Mouse (Mus musculus): ENCODE data around the gene E130308A19Rik. TPM values are rescaled to one million over a fixed set of nuclear protein-coding genes. Genes with fewer than 3 reads are reported as not detected.

Gene E130308A19Rik
- total and polyA plus RNA-seq, 2 experiments from 2014 or later: 22.6 to 24.9 TPM

GRCm38 (mm10) chr4:59610411-59610810 lies 15.6 kb upstream of the E130308A19Rik start:
- no peak overlapping the region for H3K4me3 ChIP-seq (ENCODE audit: low read depth, low read length)
- H3K4me1 ChIP-seq (ENCODE audit: insufficient read depth): no peaks in the 10 kb centered on the region
- H3K9me3 ChIP-seq (ENCODE audit: low read length): no peaks in the 10 kb centered on the region
- H3K9ac ChIP-seq: no peak overlapping the region
- WGBS: 79% methylated on average over 3 of the region's 3 CpGs
- no peak for TF ChIP-seq CTCF (IDR thresholded peaks at IDR 0.05; ENCODE audit: low read depth)
- DNase-seq: no peak
- no peak overlapping the region for H3K27ac ChIP-seq (ENCODE audit: low read depth, low read length)
- H3K36me3 ChIP-seq (ENCODE audit: insufficient read depth): no peaks in the 10 kb centered on the region
- no peaks in the 10 kb centered on the region for H3K27me3 ChIP-seq (ENCODE audit: insufficient read depth, low read length)
- H3K4me2 ChIP-seq (ENCODE audit: low read depth): no peak overlapping the region
- no peak for ATAC-seq

GRCm38 (mm10) chr4:59614986-59615385 lies 11.0 kb upstream of the E130308A19Rik start:
- 28% methylated on average over 1 of the region's 1 CpGs for WGBS
- TF ChIP-seq CTCF (IDR thresholded peaks at IDR 0.05; ENCODE audit: low read depth): peak; percentile 35

GRCm38 (mm10) chr4:59619611-59620245 lies 6.3 kb upstream of the E130308A19Rik start:
- 88% methylated on average over 5 of the region's 5 CpGs for WGBS
- TF ChIP-seq CTCF (IDR thresholded peaks at IDR 0.05; ENCODE audit: low read depth): no peak

More at GRCm38 (mm10) chr4:59614986-59615385, 11.0 kb upstream of the E130308A19Rik start:
- no peak overlapping the region for H3K9ac ChIP-seq
- no peak overlapping the region for H3K27ac ChIP-seq (ENCODE audit: low read depth, low read length)
- H3K4me3 ChIP-seq (ENCODE audit: low read depth, low read length): no peak overlapping the region
- H3K36me3 ChIP-seq (ENCODE audit: insufficient read depth): no peaks in the 10 kb centered on the region
- H3K27me3 ChIP-seq (ENCODE audit: insufficient read depth, low read length): no peaks in the 10 kb centered on the region
- ATAC-seq (0 out of 2 replicates have a peak, but pooled peaks have one; percentile 23), DNase-seq (peak; percentile 16)
- no peaks in the 10 kb centered on the region for H3K9me3 ChIP-seq (ENCODE audit: low read length)
- H3K4me2 ChIP-seq (ENCODE audit: low read depth): no peak overlapping the region
- H3K4me1 ChIP-seq (ENCODE audit: insufficient read depth): no peaks in the 10 kb centered on the region

GRCm38 (mm10) chr4:59625676-59625997 lies 374 bp upstream of the E130308A19Rik start:
- Histone ChIP-seq H3K4me2 (ENCODE audit: low read depth) (peak overlapping the region; percentile 65), H3K9ac (peak overlapping the region; percentile 84), H3K4me3 (ENCODE audit: low read depth, low read length) (peak overlapping the region; percentile 97), H3K27me3 (ENCODE audit: insufficient read depth, low read length) (no peaks in the 10 kb centered on the region), H3K4me1 (ENCODE audit: insufficient read depth) (peaks cover 11% of the 10 kb centered on the region; the same call in 1 of the 2 replicates), H3K36me3 (ENCODE audit: insufficient read depth) (no peaks in the 10 kb centered on the region), H3K27ac (ENCODE audit: low read depth, low read length) (no peak overlapping the region), H3K9me3 (ENCODE audit: low read length) (no peaks in the 10 kb centered on the region)
- TF ChIP-seq CTCF (IDR thresholded peaks at IDR 0.05; ENCODE audit: low read depth): no peak
- WGBS: 1% methylated on average over 18 of the region's 18 CpGs
- DNase-seq: no peak
- no peak for ATAC-seq

More at GRCm38 (mm10) chr4:59619611-59620245, 6.3 kb upstream of the E130308A19Rik start:
- DNase-seq (no peak), ATAC-seq (no peak)
- H3K9ac ChIP-seq: no peak overlapping the region
- no peaks in the 10 kb centered on the region for H3K36me3 ChIP-seq (ENCODE audit: insufficient read depth)
- H3K27ac ChIP-seq (ENCODE audit: low read depth, low read length): no peak overlapping the region
- no peaks in the 10 kb centered on the region for H3K9me3 ChIP-seq (ENCODE audit: low read length)
- no peaks in the 10 kb centered on the region for H3K27me3 ChIP-seq (ENCODE audit: insufficient read depth, low read length)
- no peak overlapping the region for H3K4me3 ChIP-seq (ENCODE audit: low read depth, low read length)
- no peak overlapping the region for H3K4me2 ChIP-seq (ENCODE audit: low read depth)
- no peaks in the 10 kb centered on the region for H3K4me1 ChIP-seq (ENCODE audit: insufficient read depth)

GRCm38 (mm10) chr4:59628255-59628654 lies 2.2 kb downstream of the E130308A19Rik start:
- no peak for TF ChIP-seq CTCF (IDR thresholded peaks at IDR 0.05; ENCODE audit: low read depth)
- no peak overlapping the region for H3K27ac ChIP-seq (ENCODE audit: low read depth, low read length)
- DNase-seq (no peak), ATAC-seq (no peak)
- no peaks in the 10 kb centered on the region for H3K9me3 ChIP-seq (ENCODE audit: low read length)
- H3K4me2 ChIP-seq (ENCODE audit: low read depth): no peak overlapping the region
- no peaks in the 10 kb centered on the region for H3K36me3 ChIP-seq (ENCODE audit: insufficient read depth)
- no peak overlapping the region for H3K4me3 ChIP-seq (ENCODE audit: low read depth, low read length)
- peaks cover 11% of the 10 kb centered on the region; the same call in 1 of the 2 replicates for H3K4me1 ChIP-seq (ENCODE audit: insufficient read depth)
- H3K27me3 ChIP-seq (ENCODE audit: insufficient read depth, low read length): no peaks in the 10 kb centered on the region
- 36% methylated on average over 4 of the region's 4 CpGs for WGBS
- H3K9ac ChIP-seq: no peak overlapping the region

GRCm38 (mm10) chr4:59629076-59629874 lies 3.3 kb downstream of the E130308A19Rik start:
- H3K9me3 ChIP-seq (ENCODE audit: low read length): no peaks in the 10 kb centered on the region
- no peaks in the 10 kb centered on the region for H3K27me3 ChIP-seq (ENCODE audit: insufficient read depth, low read length)
- H3K4me3 ChIP-seq (ENCODE audit: low read depth, low read length): no peak overlapping the region
- no peak overlapping the region for H3K9ac ChIP-seq
- H3K4me1 ChIP-seq (ENCODE audit: insufficient read depth): peaks cover 11% of the 10 kb centered on the region; the same call in 1 of the 2 replicates
- peak; percentile 21; the same call in 1 of the 2 replicates for ATAC-seq
- H3K27ac ChIP-seq (ENCODE audit: low read depth, low read length): no peak overlapping the region
- H3K36me3 ChIP-seq (ENCODE audit: insufficient read depth): no peaks in the 10 kb centered on the region
- peak; percentile 45 for DNase-seq
- TF ChIP-seq CTCF (IDR thresholded peaks at IDR 0.05; ENCODE audit: low read depth): no peak
- WGBS: 8% methylated on average over 7 of the region's 7 CpGs
- H3K4me2 ChIP-seq (ENCODE audit: low read depth): 0 out of 2 replicates have a peak overlapping the region, but pooled peaks have one; percentile 5

GRCm38 (mm10) chr4:59630122-59630521 lies 4.1 kb downstream of the E130308A19Rik start:
- no peak overlapping the region for H3K4me2 ChIP-seq (ENCODE audit: low read depth)
- no peaks in the 10 kb centered on the region for H3K36me3 ChIP-seq (ENCODE audit: insufficient read depth)
- ATAC-seq: no peak
- H3K9me3 ChIP-seq (ENCODE audit: low read length): no peaks in the 10 kb centered on the region
- H3K27ac ChIP-seq (ENCODE audit: low read depth, low read length): no peak overlapping the region
- peaks cover 11% of the 10 kb centered on the region; the same call in 1 of the 2 replicates for H3K4me1 ChIP-seq (ENCODE audit: insufficient read depth)
- no peak overlapping the region for H3K9ac ChIP-seq
- no peak overlapping the region for H3K4me3 ChIP-seq (ENCODE audit: low read depth, low read length)
- TF ChIP-seq CTCF (IDR thresholded peaks at IDR 0.05; ENCODE audit: low read depth): no peak
- no peak for DNase-seq
- 47% methylated on average over 9 of the region's 9 CpGs for WGBS
- H3K27me3 ChIP-seq (ENCODE audit: insufficient read depth, low read length): no peaks in the 10 kb centered on the region
